Mouse (Mus musculus) urinary bladder, postnatal 25 days (tissue): Measurements from ENCODE around the gene Dnmt1.
A peak's percentile ranks its signal among the peaks of the same experiment; 100 is the strongest.
"Not testable (repeated sequence)": the region's sequence is repeated elsewhere in the genome, so short reads cannot be mapped to it uniquely, and the experiment has no call there.

Source experiments
- DNase-seq: peaks from one replicate; pipeline ENCODE4 v3.0.0; 2022; ENCODE audit warnings: low spot score

Gene Dnmt1

GRCm38 (mm10) chr9:20959430-20959938 is at the start of gene Dnmt1:
TSS of gene Dnmt1 (minus strand) at chr9:20959888.
- DNase-seq = no peak

GRCm38 (mm10) chr9:21008007-21008406 is 48.3 kb upstream of the Dnmt1 start:
- DNase-seq = no peak

GRCm38 (mm10) chr9:21007313-21007952 is 47.7 kb upstream of the Dnmt1 start:
- DNase-seq = no peak

GRCm38 (mm10) chr9:21002627-21003551 is 43.2 kb upstream of the Dnmt1 start, which contains the start of gene Mrpl4:
TSS of gene Mrpl4 (plus strand) at chr9:21002738.
- DNase-seq = peak; percentile 82

- DNase-seq = no peak
These were observed 42.6 kb upstream of the Dnmt1 start for GRCm38 (mm10) chr9:21002270-21002626.

- DNase-seq = no peak
These were observed 42.0 kb upstream of the Dnmt1 start for GRCm38 (mm10) chr9:21001651-21002200.

GRCm38 (mm10) chr9:21000811-21001210 is 41.1 kb upstream of the Dnmt1 start:
- DNase-seq = no peak

- not testable (repeated sequence) for DNase-seq
These were observed 38.6 kb upstream of the Dnmt1 start for GRCm38 (mm10) chr9:20998337-20998736.

- no peak for DNase-seq
These were observed 37.4 kb upstream of the Dnmt1 start for GRCm38 (mm10) chr9:20997065-20997464.

- no peak for DNase-seq
These were observed 35.4 kb upstream of the Dnmt1 start for GRCm38 (mm10) chr9:20995069-20995468.

GRCm38 (mm10) chr9:20993165-20993898 is 33.6 kb upstream of the Dnmt1 start:
- no peak for DNase-seq

- DNase-seq = no peak
These were observed 31.9 kb upstream of the Dnmt1 start for GRCm38 (mm10) chr9:20991587-20991986.

- DNase-seq = peak; percentile 26
These were observed 31.2 kb upstream of the Dnmt1 start for GRCm38 (mm10) chr9:20990861-20991260.

GRCm38 (mm10) chr9:20987953-20988352 is 28.3 kb upstream of the Dnmt1 start:
- no peak for DNase-seq

GRCm38 (mm10) chr9:20986952-20987686 is 27.4 kb upstream of the Dnmt1 start:
- peak; percentile 32 for DNase-seq

- no peak for DNase-seq
These were observed 23.5 kb upstream of the Dnmt1 start for GRCm38 (mm10) chr9:20983169-20983568.

- DNase-seq = no peak
These were observed 22.5 kb upstream of the Dnmt1 start for GRCm38 (mm10) chr9:20982171-20982570.

GRCm38 (mm10) chr9:20979769-20980168 is 20.1 kb upstream of the Dnmt1 start:
- DNase-seq = no peak

- DNase-seq = no peak
These were observed 19.5 kb upstream of the Dnmt1 start for GRCm38 (mm10) chr9:20979181-20979580.

GRCm38 (mm10) chr9:20978409-20979095 is 18.9 kb upstream of the Dnmt1 start:
- no peak for DNase-seq
